Mouse (Mus musculus): Measurements from ENCODE around the gene Cdc7. TPM values are rescaled to one million over a fixed set of nuclear protein-coding genes. Genes with fewer than 3 reads are reported as not detected.

The Cdc7 gene
- polyA plus RNA-seq, 1 experiment from 2014 or later = 51.8 TPM

GRCm38 (mm10) chr5:107016538-107016937, 52.4 kb downstream of the Cdc7 start:
- no peaks in the 10 kb centered on the region for H3K27me3 ChIP-seq (ENCODE audit: control insufficient read depth, insufficient read depth, low read length)
- no peak overlapping the region for H3K4me3 ChIP-seq (ENCODE audit: low read depth, low read length)
- ATAC-seq (ENCODE audit: low read depth) = no peak
- no peaks in the 10 kb centered on the region for H3K9me3 ChIP-seq (ENCODE audit: control insufficient read depth, low read length)
- H3K36me3 ChIP-seq (ENCODE audit: control insufficient read depth, insufficient read depth, low read length) = no peaks in the 10 kb centered on the region
- no peaks in the 10 kb centered on the region for H3K4me1 ChIP-seq (ENCODE audit: control insufficient read depth, insufficient read depth, low read length)
- WGBS = 85% methylated on average over 4 of the region's 4 CpGs
- no peak overlapping the region for H3K4me2 ChIP-seq (ENCODE audit: low read depth, low read length)
- no peak overlapping the region for H3K27ac ChIP-seq (ENCODE audit: low read depth, low read length)
- H3K9ac ChIP-seq (replicated peaks; ENCODE audit: low read depth, low read length) = no peak overlapping the region

GRCm38 (mm10) chr5:107017544-107017943, 53.4 kb downstream of the Cdc7 start:
- no peak overlapping the region for H3K4me3 ChIP-seq (ENCODE audit: low read depth, low read length)
- 73% methylated on average over 2 of the region's 2 CpGs for WGBS
- H3K4me1 ChIP-seq (ENCODE audit: control insufficient read depth, insufficient read depth, low read length) = no peaks in the 10 kb centered on the region
- H3K9ac ChIP-seq (replicated peaks; ENCODE audit: low read depth, low read length) = no peak overlapping the region
- no peaks in the 10 kb centered on the region for H3K36me3 ChIP-seq (ENCODE audit: control insufficient read depth, insufficient read depth, low read length)
- H3K9me3 ChIP-seq (ENCODE audit: control insufficient read depth, low read length) = no peaks in the 10 kb centered on the region
- no peak for ATAC-seq (ENCODE audit: low read depth)
- no peak overlapping the region for H3K27ac ChIP-seq (ENCODE audit: low read depth, low read length)
- no peak overlapping the region for H3K4me2 ChIP-seq (ENCODE audit: low read depth, low read length)
- no peaks in the 10 kb centered on the region for H3K27me3 ChIP-seq (ENCODE audit: control insufficient read depth, insufficient read depth, low read length)

GRCm38 (mm10) chr5:107019057-107019456, 54.9 kb downstream of the Cdc7 start:
- Histone ChIP-seq H3K9ac (replicated peaks; ENCODE audit: low read depth, low read length) (no peak overlapping the region), H3K27me3 (ENCODE audit: control insufficient read depth, insufficient read depth, low read length) (no peaks in the 10 kb centered on the region), H3K4me1 (ENCODE audit: control insufficient read depth, insufficient read depth, low read length) (no peaks in the 10 kb centered on the region), H3K4me2 (ENCODE audit: low read depth, low read length) (no peak overlapping the region), H3K27ac (ENCODE audit: low read depth, low read length) (no peak overlapping the region), H3K36me3 (ENCODE audit: control insufficient read depth, insufficient read depth, low read length) (no peaks in the 10 kb centered on the region), H3K4me3 (ENCODE audit: low read depth, low read length) (no peak overlapping the region), H3K9me3 (ENCODE audit: control insufficient read depth, low read length) (no peaks in the 10 kb centered on the region)
- WGBS = 74% methylated on average over 5 of the region's 5 CpGs
- no peak for ATAC-seq (ENCODE audit: low read depth)

- Histone ChIP-seq H3K36me3 (ENCODE audit: control insufficient read depth, insufficient read depth, low read length) (no peaks in the 10 kb centered on the region), H3K9ac (replicated peaks; ENCODE audit: low read depth, low read length) (no peak overlapping the region), H3K4me2 (ENCODE audit: low read depth, low read length) (no peak overlapping the region), H3K4me3 (ENCODE audit: low read depth, low read length) (no peak overlapping the region), H3K27ac (ENCODE audit: low read depth, low read length) (no peak overlapping the region), H3K27me3 (ENCODE audit: control insufficient read depth, insufficient read depth, low read length) (no peaks in the 10 kb centered on the region), H3K4me1 (ENCODE audit: control insufficient read depth, insufficient read depth, low read length) (no peaks in the 10 kb centered on the region), H3K9me3 (ENCODE audit: control insufficient read depth, low read length) (no peaks in the 10 kb centered on the region)
- WGBS = 54% methylated on average over 6 of the region's 6 CpGs
- no peak for ATAC-seq (ENCODE audit: low read depth)
These were observed 55.8 kb downstream of the Cdc7 start for GRCm38 (mm10) chr5:107019904-107020303.

- Histone ChIP-seq H3K9me3 (ENCODE audit: control insufficient read depth, low read length) (no peaks in the 10 kb centered on the region), H3K4me2 (ENCODE audit: low read depth, low read length) (no peak overlapping the region), H3K27me3 (ENCODE audit: control insufficient read depth, insufficient read depth, low read length) (no peaks in the 10 kb centered on the region), H3K4me1 (ENCODE audit: control insufficient read depth, insufficient read depth, low read length) (no peaks in the 10 kb centered on the region), H3K36me3 (ENCODE audit: control insufficient read depth, insufficient read depth, low read length) (no peaks in the 10 kb centered on the region), H3K27ac (ENCODE audit: low read depth, low read length) (no peak overlapping the region), H3K4me3 (ENCODE audit: low read depth, low read length) (no peak overlapping the region), H3K9ac (replicated peaks; ENCODE audit: low read depth, low read length) (no peak overlapping the region)
- 26% methylated on average over 7 of the region's 7 CpGs for WGBS
- ATAC-seq (ENCODE audit: low read depth) = no peak
These were observed 56.2 kb downstream of the Cdc7 start for GRCm38 (mm10) chr5:107020366-107020765.

GRCm38 (mm10) chr5:107021291-107022063, 57.4 kb downstream of the Cdc7 start:
- H3K27ac ChIP-seq (ENCODE audit: low read depth, low read length) = no peak overlapping the region
- H3K27me3 ChIP-seq (ENCODE audit: control insufficient read depth, insufficient read depth, low read length) = no peaks in the 10 kb centered on the region
- no peaks in the 10 kb centered on the region for H3K36me3 ChIP-seq (ENCODE audit: control insufficient read depth, insufficient read depth, low read length)
- WGBS = 93% methylated on average over 14 of the region's 14 CpGs
- no peaks in the 10 kb centered on the region for H3K9me3 ChIP-seq (ENCODE audit: control insufficient read depth, low read length)
- ATAC-seq (ENCODE audit: low read depth) = no peak
- no peak overlapping the region for H3K9ac ChIP-seq (replicated peaks; ENCODE audit: low read depth, low read length)
- H3K4me2 ChIP-seq (ENCODE audit: low read depth, low read length) = no peak overlapping the region
- H3K4me3 ChIP-seq (ENCODE audit: low read depth, low read length) = no peak overlapping the region
- no peaks in the 10 kb centered on the region for H3K4me1 ChIP-seq (ENCODE audit: control insufficient read depth, insufficient read depth, low read length)

GRCm38 (mm10) chr5:107022064-107022428, 57.9 kb downstream of the Cdc7 start:
- H3K4me3 ChIP-seq (ENCODE audit: low read depth, low read length) = no peak overlapping the region
- H3K4me2 ChIP-seq (ENCODE audit: low read depth, low read length) = no peak overlapping the region
- no peak for ATAC-seq (ENCODE audit: low read depth)
- H3K27me3 ChIP-seq (ENCODE audit: control insufficient read depth, insufficient read depth, low read length) = no peaks in the 10 kb centered on the region
- no peaks in the 10 kb centered on the region for H3K36me3 ChIP-seq (ENCODE audit: control insufficient read depth, insufficient read depth, low read length)
- H3K9me3 ChIP-seq (ENCODE audit: control insufficient read depth, low read length) = no peaks in the 10 kb centered on the region
- no peak overlapping the region for H3K9ac ChIP-seq (replicated peaks; ENCODE audit: low read depth, low read length)
- H3K4me1 ChIP-seq (ENCODE audit: control insufficient read depth, insufficient read depth, low read length) = no peaks in the 10 kb centered on the region
- 94% methylated on average over 3 of the region's 3 CpGs for WGBS
- H3K27ac ChIP-seq (ENCODE audit: low read depth, low read length) = no peak overlapping the region

GRCm38 (mm10) chr5:107023951-107024350, 59.8 kb downstream of the Cdc7 start:
- WGBS = 68% methylated on average over 5 of the region's 5 CpGs
- H3K4me2 ChIP-seq (ENCODE audit: low read depth, low read length) = no peak overlapping the region
- no peak overlapping the region for H3K9ac ChIP-seq (replicated peaks; ENCODE audit: low read depth, low read length)
- no peak for ATAC-seq (ENCODE audit: low read depth)
- no peaks in the 10 kb centered on the region for H3K36me3 ChIP-seq (ENCODE audit: control insufficient read depth, insufficient read depth, low read length)
- no peaks in the 10 kb centered on the region for H3K4me1 ChIP-seq (ENCODE audit: control insufficient read depth, insufficient read depth, low read length)
- H3K4me3 ChIP-seq (ENCODE audit: low read depth, low read length) = no peak overlapping the region
- H3K9me3 ChIP-seq (ENCODE audit: control insufficient read depth, low read length) = no peaks in the 10 kb centered on the region
- no peaks in the 10 kb centered on the region for H3K27me3 ChIP-seq (ENCODE audit: control insufficient read depth, insufficient read depth, low read length)
- H3K27ac ChIP-seq (ENCODE audit: low read depth, low read length) = no peak overlapping the region

GRCm38 (mm10) chr5:107025371-107025770, 61.2 kb downstream of the Cdc7 start:
- no peak for ATAC-seq (ENCODE audit: low read depth)
- no peaks in the 10 kb centered on the region for H3K4me1 ChIP-seq (ENCODE audit: control insufficient read depth, insufficient read depth, low read length)

More at GRCm38 (mm10) chr5:107025371-107025770, 61.2 kb downstream of the Cdc7 start:
- Histone ChIP-seq H3K9ac (replicated peaks; ENCODE audit: low read depth, low read length) (no peak overlapping the region), H3K27ac (ENCODE audit: low read depth, low read length) (no peak overlapping the region), H3K4me2 (ENCODE audit: low read depth, low read length) (no peak overlapping the region), H3K36me3 (ENCODE audit: control insufficient read depth, insufficient read depth, low read length) (no peaks in the 10 kb centered on the region), H3K27me3 (ENCODE audit: control insufficient read depth, insufficient read depth, low read length) (no peaks in the 10 kb centered on the region), H3K4me3 (ENCODE audit: low read depth, low read length) (no peak overlapping the region), H3K9me3 (ENCODE audit: control insufficient read depth, low read length) (no peaks in the 10 kb centered on the region)
- 75% methylated on average over 5 of the region's 5 CpGs for WGBS

Data from neural tube, embryonic 14.5 days (tissue).